Mouse (Mus musculus): Measurements from ENCODE around the gene Srrm4. TPM values are rescaled to one million over a fixed set of nuclear protein-coding genes. Genes with fewer than 3 reads are reported as not detected.
"Not testable (repeated sequence)": the region's sequence is repeated elsewhere in the genome, so short reads cannot be mapped to it uniquely, and the experiment has no call there.

The Srrm4 gene
- polyA plus RNA-seq, 1 experiment from 2014 or later = 23.6 TPM

- Histone ChIP-seq H3K27ac (no peak overlapping the region), H3K36me3 (no peaks in the 10 kb centered on the region), H3K27me3 (no peaks in the 10 kb centered on the region), H3K9me3 (no peaks in the 10 kb centered on the region), H3K9ac (no peak overlapping the region), H3K4me1 (replicated peaks) (peaks cover 14% of the 10 kb centered on the region), H3K4me3 (no peak overlapping the region), H3K4me2 (no peak overlapping the region)
- WGBS = 50% methylated on average over 7 of the region's 7 CpGs
- no peak for ATAC-seq (ENCODE audit: low FRiP score)
Measured at GRCm38 (mm10) chr5:116432871-116433270, 158.7 kb downstream of the Srrm4 start.

GRCm38 (mm10) chr5:116426701-116427100 lies 164.9 kb downstream of the Srrm4 start:
- no peak overlapping the region for H3K4me2 ChIP-seq
- H3K4me3 ChIP-seq = no peak overlapping the region
- H3K9ac ChIP-seq = no peak overlapping the region
- H3K27ac ChIP-seq = no peak overlapping the region
- no peak for ATAC-seq (ENCODE audit: low FRiP score)
- H3K4me1 ChIP-seq (replicated peaks) = peaks cover 14% of the 10 kb centered on the region
- WGBS = 82% methylated on average over 2 of the region's 2 CpGs
- no peaks in the 10 kb centered on the region for H3K9me3 ChIP-seq
- H3K27me3 ChIP-seq = peaks cover 11% of the 10 kb centered on the region
- no peaks in the 10 kb centered on the region for H3K36me3 ChIP-seq

GRCm38 (mm10) chr5:116425709-116426108 lies 165.9 kb downstream of the Srrm4 start:
- not testable (repeated sequence) for H3K9ac ChIP-seq; H3K4me2 ChIP-seq; ATAC-seq (ENCODE audit: low FRiP score); H3K27ac ChIP-seq; H3K4me3 ChIP-seq; H3K36me3 ChIP-seq; H3K9me3 ChIP-seq
- peaks cover 17% of the 10 kb centered on the region for H3K4me1 ChIP-seq (replicated peaks)
- WGBS = 85% methylated on average over 3 of the region's 3 CpGs
- peaks cover 15% of the 10 kb centered on the region for H3K27me3 ChIP-seq

- Histone ChIP-seq H3K4me3 (no peak overlapping the region), H3K9me3 (no peaks in the 10 kb centered on the region), H3K27ac (no peak overlapping the region), H3K36me3 (no peaks in the 10 kb centered on the region), H3K4me1 (replicated peaks) (peaks cover 20% of the 10 kb centered on the region), H3K4me2 (no peak overlapping the region), H3K9ac (no peak overlapping the region), H3K27me3 (peaks cover 15% of the 10 kb centered on the region)
- no peak for ATAC-seq (ENCODE audit: low FRiP score)
- WGBS = 65% methylated on average over 7 of the region's 7 CpGs
Measured at GRCm38 (mm10) chr5:116425273-116425672, 166.3 kb downstream of the Srrm4 start.

GRCm38 (mm10) chr5:116423746-116424145 lies 167.9 kb downstream of the Srrm4 start:
- Histone ChIP-seq H3K4me3 (no peak overlapping the region), H3K4me2 (no peak overlapping the region), H3K36me3 (no peaks in the 10 kb centered on the region), H3K4me1 (replicated peaks) (peaks cover 23% of the 10 kb centered on the region), H3K27ac (no peak overlapping the region), H3K9ac (no peak overlapping the region), H3K27me3 (peaks cover 15% of the 10 kb centered on the region), H3K9me3 (no peaks in the 10 kb centered on the region)
- 89% methylated on average over 8 of the region's 8 CpGs for WGBS
- ATAC-seq (ENCODE audit: low FRiP score) = no peak

- Histone ChIP-seq H3K9ac (peak within 1 kb of the TSS; percentile 60; the same call in 1 of the 2 replicates), H3K27ac (peak within 1 kb of the TSS; percentile 44; the same call in 1 of the 2 replicates), H3K9me3 (no peaks in the 10 kb centered on the region), H3K36me3 (no peaks in the 10 kb centered on the region), H3K27me3 (peaks cover 15% of the 10 kb centered on the region), H3K4me3 (peak within 1 kb of the TSS; percentile 23), H3K4me1 (replicated peaks) (peaks cover 28% of the 10 kb centered on the region), H3K4me2 (peak within 1 kb of the TSS; percentile 50)
- no peak; the same call in 1 of the 2 replicates for ATAC-seq (ENCODE audit: low FRiP score)
- under 1% methylated on average over 19 of the region's 20 CpGs for WGBS
Measured at GRCm38 (mm10) chr5:116422699-116423201, 168.9 kb downstream of the Srrm4 start, which contains the start of gene Hspb8. Hspb8 (minus strand) TSS chr5:116422864.

- H3K27ac ChIP-seq = peak overlapping the region; percentile 14; the same call in 1 of the 2 replicates
- peaks cover 15% of the 10 kb centered on the region for H3K27me3 ChIP-seq
- no peak overlapping the region for H3K4me3 ChIP-seq
- H3K36me3 ChIP-seq = no peaks in the 10 kb centered on the region
- H3K4me1 ChIP-seq (replicated peaks) = peaks cover 28% of the 10 kb centered on the region
- peak overlapping the region; percentile 50 for H3K4me2 ChIP-seq
- 53% methylated on average over 22 of the region's 22 CpGs for WGBS
- no peak for ATAC-seq (ENCODE audit: low FRiP score)
- peak overlapping the region; percentile 60; the same call in 1 of the 2 replicates for H3K9ac ChIP-seq
- no peaks in the 10 kb centered on the region for H3K9me3 ChIP-seq
Measured at GRCm38 (mm10) chr5:116421791-116422481, 169.7 kb downstream of the Srrm4 start.

- Histone ChIP-seq H3K27me3 (peaks cover 15% of the 10 kb centered on the region), H3K4me3 (no peak overlapping the region; the same call in 1 of the 2 replicates), H3K9me3 (no peaks in the 10 kb centered on the region), H3K4me2 (peak overlapping the region; percentile 26), H3K27ac (peak overlapping the region; percentile 74), H3K9ac (no peak overlapping the region), H3K36me3 (no peaks in the 10 kb centered on the region), H3K4me1 (replicated peaks) (peaks cover 35% of the 10 kb centered on the region)
- peak; percentile 33; the same call in 1 of the 2 replicates for ATAC-seq (ENCODE audit: low FRiP score)
- WGBS = 6% methylated on average over 6 of the region's 6 CpGs
Measured at GRCm38 (mm10) chr5:116420759-116421225, 170.8 kb downstream of the Srrm4 start.

GRCm38 (mm10) chr5:116420213-116420612 lies 171.4 kb downstream of the Srrm4 start:
- peaks cover 37% of the 10 kb centered on the region for H3K4me1 ChIP-seq (replicated peaks)
- H3K36me3 ChIP-seq = no peaks in the 10 kb centered on the region
- H3K27ac ChIP-seq = peak overlapping the region; percentile 74; the same call in 1 of the 2 replicates
- no peak overlapping the region for H3K9ac ChIP-seq
- H3K4me2 ChIP-seq = no peak overlapping the region; the same call in 1 of the 2 replicates
- peaks cover 13% of the 10 kb centered on the region for H3K27me3 ChIP-seq
- no peaks in the 10 kb centered on the region for H3K9me3 ChIP-seq
- no peak overlapping the region for H3K4me3 ChIP-seq
- 100% methylated on average over 1 of the region's 1 CpGs for WGBS
- ATAC-seq (ENCODE audit: low FRiP score) = no peak

GRCm38 (mm10) chr5:116419322-116420045 lies 172.1 kb downstream of the Srrm4 start:
- H3K4me1 ChIP-seq (replicated peaks) = peaks cover 37% of the 10 kb centered on the region
- no peak overlapping the region for H3K4me2 ChIP-seq

GRCm38 (mm10) chr5:116416208-116416607 lies 175.4 kb downstream of the Srrm4 start:
- ATAC-seq (ENCODE audit: low FRiP score) = no peak
- 45% methylated on average over 5 of the region's 5 CpGs for WGBS
- no peaks in the 10 kb centered on the region for H3K27me3 ChIP-seq
- H3K9ac ChIP-seq = no peak overlapping the region
- no peak overlapping the region for H3K4me3 ChIP-seq
- H3K9me3 ChIP-seq = no peaks in the 10 kb centered on the region
- H3K4me2 ChIP-seq = no peak overlapping the region
- H3K36me3 ChIP-seq = no peaks in the 10 kb centered on the region
- H3K4me1 ChIP-seq (replicated peaks) = peaks cover 24% of the 10 kb centered on the region
- no peak overlapping the region for H3K27ac ChIP-seq

More at GRCm38 (mm10) chr5:116419322-116420045, 172.1 kb downstream of the Srrm4 start:
- H3K4me3 ChIP-seq = no peak overlapping the region
- no peaks in the 10 kb centered on the region for H3K36me3 ChIP-seq
- 68% methylated on average over 6 of the region's 6 CpGs for WGBS
- peaks cover 12% of the 10 kb centered on the region for H3K27me3 ChIP-seq
- H3K27ac ChIP-seq = no peak overlapping the region
- H3K9me3 ChIP-seq = no peaks in the 10 kb centered on the region
- no peak for ATAC-seq (ENCODE audit: low FRiP score)
- no peak overlapping the region for H3K9ac ChIP-seq
